Mouse (Mus musculus) urinary bladder, postnatal 14 days (tissue): ENCODE data around the gene Gm973.

Experiments
- DNase-seq: peaks from one replicate; pipeline ENCODE4 v3.0.0; 2021; ENCODE audit warnings: low spot score

Gm973 gene

DNA sequence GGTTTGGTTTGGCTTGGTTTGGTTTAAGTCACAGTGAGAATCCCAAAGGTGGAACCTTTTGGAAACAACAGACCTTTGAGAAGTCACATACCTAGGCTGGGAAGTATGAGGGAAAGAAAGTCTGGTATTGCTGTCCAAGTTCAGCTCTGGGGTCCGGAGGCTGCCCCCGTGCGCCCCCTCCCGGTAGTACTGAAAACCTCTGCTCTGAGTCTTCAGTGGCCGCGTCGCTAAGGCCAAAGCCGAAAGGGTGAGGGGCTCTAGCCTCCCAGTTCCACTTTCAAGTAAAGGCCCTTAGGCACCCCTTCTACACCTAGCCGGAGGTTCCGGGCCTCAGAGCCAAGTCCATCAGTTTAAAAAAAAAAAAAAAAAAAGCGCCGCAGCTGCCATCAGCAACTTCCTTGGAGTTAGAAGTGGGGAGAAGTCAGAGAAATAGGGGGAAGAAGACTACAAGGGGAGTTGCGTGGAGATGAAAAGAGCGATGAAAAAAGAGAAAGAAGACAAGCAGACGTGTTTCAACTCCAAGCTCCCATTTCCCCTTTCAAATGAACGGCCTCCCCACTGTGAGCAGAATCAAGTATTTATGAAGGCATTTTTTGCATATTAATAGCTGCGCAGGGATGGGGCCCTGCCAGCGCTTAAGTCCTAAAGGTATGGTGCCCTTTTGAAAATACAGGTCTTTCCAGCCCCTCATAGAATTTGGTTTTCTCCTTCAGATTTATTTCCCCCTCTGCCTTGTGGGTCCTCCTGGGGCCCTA is 68.8 kb downstream of the Gm973 start:
- peak; percentile 75 for DNase-seq

DNA sequence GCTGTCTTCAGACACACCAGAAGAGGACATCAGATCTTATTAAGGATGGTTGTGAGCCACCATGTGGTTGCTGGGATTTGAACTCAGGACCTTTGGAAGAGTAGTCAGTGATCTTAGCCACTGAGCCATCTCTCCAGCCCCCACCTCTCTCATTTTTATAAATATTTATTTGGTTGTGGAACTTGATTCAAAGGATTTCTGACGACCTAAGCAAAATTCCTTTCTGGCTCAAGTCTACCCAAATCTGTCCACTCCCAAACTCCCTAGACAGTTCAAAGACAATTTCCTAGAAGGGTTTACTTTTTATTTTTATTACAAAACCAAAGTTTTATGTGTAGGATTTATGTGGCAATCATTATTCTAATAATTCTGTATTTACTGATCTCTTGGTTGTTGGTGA is 73.2 kb downstream of the Gm973 start:
- DNase-seq: no peak

DNA sequence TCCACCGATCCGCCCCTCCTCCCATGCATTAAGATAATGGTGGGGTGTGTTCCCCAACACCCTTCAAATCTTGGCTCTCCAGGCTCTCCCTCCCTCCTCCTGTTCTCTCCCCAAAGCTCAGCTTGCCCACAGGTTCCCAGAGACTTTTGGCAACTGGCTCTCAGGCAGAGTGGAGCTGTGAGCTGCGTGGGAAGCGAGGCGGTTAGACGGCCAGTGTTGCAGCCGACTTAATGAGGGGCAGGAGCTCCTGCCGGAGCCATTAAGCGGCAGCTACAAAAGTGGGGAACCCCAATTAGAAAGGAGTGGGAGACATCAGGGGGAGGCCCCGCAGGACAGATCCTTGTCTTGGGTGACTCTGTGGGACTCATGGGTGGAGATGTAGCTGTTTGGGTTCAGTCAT is 76.3 kb downstream of the Gm973 start:
- peak; percentile 7 for DNase-seq

DNA sequence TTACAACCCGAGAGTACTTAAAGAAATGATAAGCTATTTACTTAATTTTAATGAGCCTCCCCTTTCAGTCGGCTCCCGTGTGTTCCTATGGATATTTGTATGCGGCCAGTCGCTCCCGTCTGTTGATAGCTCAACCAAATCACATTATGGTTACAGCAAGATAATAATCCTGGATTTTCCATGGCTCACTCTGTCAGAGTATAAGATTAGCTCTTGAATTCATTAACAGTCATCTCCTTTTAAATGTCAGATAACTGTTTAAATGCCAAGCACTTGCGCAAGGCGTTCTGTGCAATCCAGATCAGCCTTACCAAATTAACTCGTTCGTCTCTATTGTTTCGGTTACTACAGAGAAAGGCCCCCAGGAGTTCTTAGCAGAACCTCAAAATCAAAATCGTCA is 76.8 kb downstream of the Gm973 start:
- no peak for DNase-seq

DNA sequence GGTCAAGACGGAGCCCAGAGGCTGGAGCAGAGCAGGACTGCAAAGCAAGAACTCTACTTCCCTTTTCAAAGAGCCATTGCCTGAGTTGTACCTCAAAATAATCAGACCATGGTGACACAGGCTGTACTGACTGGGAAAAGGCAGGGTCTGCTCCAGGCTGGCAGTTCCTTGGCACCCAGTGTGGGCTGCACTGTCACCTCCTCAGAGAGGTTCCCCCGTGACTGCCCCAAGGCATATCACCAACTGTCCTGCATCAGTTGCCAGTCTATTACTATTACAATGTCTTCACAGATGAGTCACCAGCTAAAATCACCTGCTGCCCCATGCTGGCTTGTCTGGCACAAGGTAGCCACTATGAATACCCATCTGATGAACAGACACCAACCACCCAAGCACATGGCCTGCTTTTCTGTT is 77.6 kb downstream of the Gm973 start:
- no peak for DNase-seq

DNA sequence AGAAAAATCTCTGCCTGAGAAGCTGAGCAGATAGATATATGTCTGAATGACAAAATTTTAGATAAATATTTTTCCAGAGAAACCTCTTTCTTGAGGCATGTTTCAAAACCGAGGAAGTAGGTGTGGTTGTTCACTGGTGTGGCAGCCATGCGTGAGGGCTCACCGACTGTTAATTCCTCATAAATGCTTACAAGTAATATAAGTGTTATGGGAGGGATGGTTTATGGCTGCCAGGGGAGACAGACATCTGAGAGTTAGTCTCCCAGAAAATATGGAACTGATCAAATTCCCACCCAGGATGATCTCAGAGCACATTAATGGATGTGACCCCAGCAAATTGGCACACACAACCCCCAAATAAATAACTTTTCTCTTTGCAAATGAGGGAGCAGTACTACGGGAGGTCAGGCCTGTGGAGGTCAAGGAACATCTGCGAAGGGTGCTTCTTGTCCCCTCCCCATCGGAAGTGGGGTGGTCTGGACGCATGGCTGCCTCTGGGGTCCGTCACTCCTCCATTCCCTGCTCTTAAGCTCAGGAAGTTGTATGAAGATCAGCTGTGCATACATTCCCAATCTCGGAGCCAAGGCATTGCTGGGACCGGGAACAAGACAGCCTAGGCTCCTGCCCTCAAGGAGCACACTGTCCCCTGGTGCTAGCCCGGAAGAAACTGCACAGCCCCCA is 78.7 kb downstream of the Gm973 start:
- no peak for DNase-seq

GRCm38 (mm10) chr1:59595609-59596008 is 79.5 kb downstream of the Gm973 start:
- DNase-seq: no peak

DNA sequence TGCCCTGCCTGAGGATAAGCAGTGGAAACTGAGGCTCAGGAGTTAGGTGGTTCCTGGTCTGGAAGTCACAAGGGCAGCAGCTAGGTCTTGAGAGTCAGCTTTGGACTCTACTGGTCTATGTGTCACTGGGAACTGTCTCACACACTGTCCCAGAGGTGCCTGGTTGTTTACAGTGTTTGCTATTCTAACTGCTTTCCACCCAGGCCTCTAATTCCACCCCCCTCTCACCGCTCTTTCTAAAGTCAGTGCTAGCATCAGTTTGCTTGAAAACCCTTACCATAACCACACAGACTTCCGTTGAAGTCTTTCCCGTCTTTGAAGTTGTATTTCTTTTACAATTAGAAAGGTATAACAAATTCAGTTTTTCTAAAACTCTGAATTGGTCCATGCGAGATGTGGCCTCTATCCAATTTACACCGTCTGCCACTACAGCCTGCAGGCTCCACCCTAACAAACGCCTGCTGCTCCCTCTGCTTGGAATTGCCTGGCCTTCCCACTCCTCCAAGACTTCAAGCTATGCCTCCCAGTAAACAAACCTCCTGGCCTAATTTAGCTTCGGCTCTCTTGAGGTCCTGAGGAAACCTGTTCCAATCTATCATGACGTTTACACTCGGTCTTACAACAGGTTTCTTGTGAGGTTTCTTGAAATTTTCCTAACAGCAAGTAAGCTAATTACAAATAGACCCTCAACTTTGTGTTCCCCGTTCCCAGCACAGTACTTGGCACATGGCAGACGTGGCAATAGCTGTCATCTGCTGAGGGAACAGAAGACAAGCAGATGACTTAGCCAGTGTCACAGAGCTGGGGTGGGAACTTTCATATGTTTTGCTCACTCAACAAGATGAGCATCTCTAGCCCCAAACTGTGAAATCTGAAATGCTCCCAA is 86.7 kb downstream of the Gm973 start:
- no peak for DNase-seq

DNA sequence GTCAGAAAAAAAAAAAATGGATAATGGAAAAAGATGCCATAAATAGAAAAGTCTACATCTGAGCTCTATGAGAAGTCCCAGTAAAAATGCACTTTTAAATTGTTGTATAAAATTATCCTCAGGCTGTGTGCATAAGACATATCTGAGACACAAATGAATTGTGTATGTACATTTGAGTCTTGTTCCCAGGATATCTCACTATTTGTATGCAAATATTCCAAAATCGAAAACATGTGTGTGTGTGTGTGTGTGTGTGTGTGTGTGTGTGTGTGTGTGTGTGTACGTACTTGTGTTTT is 87.3 kb downstream of the Gm973 start:
- DNase-seq: no peak

GRCm38 (mm10) chr1:59603893-59604292 is 87.8 kb downstream of the Gm973 start:
- DNase-seq: no peak

GRCm38 (mm10) chr1:59606479-59606878 is 90.4 kb downstream of the Gm973 start:
- no peak for DNase-seq

DNA sequence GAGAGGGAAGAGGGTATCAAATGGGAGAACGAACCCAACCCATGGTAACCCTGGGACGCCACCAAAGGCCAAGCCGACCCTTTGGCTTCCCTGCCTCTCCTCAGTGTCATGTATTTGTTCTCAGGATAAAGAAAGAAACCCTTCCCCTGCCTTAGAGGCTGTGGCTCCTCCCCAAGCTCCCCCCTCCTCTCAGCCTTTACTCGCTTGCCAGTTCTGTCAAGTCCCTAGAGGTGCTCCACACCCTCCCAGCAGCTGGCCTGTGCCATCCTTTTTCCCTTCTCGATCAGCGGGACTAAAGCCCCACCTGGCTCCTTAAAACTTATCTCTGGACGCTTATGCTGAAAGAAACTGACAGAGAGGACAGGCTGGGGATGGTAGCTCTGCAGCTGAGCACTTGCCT is 91.0 kb downstream of the Gm973 start:
- DNase-seq: no peak

- no peak for DNase-seq
Measured at GRCm38 (mm10) chr1:59608125-59608762, 92.2 kb downstream of the Gm973 start.

- DNase-seq: no peak
Measured at GRCm38 (mm10) chr1:59608920-59609319, 92.9 kb downstream of the Gm973 start.

DNA sequence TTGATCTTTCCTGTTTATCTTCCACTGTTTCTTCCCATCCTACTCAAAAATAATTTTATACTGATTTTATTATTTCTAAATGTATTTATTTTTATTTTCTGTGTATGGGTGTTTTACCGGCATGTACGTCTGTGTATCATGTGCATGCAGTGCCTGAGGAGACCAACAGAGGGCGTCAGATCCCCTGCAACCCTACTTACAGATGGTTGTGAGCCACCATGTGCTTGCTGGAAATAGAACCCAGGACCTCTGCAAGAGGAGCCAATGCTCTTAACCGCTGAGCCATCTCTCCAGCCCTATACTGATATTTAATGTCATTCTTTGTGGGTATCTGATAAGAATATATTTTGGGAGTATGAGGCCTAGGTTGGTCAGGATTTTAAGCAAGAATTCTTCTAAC is 93.4 kb downstream of the Gm973 start:
- DNase-seq: no peak

DNA sequence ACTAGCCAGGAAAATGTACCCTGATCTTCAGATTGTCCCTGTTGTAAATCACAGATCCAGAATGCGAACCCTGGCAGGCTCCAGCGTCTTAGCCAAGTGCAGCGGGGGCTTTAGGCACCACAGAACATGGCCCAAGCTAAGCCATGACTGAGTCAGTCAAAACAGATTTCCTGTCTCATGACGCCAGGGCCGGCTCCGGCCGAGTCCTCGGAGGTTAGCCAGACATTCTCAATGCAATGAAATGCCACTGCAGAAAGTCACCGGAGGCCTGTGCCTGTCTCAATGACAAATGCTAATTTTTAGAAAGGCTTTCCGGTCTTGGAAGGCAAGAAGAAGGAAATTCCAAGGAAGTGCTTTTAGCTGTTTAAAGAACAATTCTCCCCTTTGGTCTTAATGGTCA is 93.8 kb downstream of the Gm973 start:
- no peak for DNase-seq

- DNase-seq: no peak
Measured at GRCm38 (mm10) chr1:59610929-59611328, 94.9 kb downstream of the Gm973 start.

GRCm38 (mm10) chr1:59613795-59614194 is 97.7 kb downstream of the Gm973 start:
- peak; percentile 68 for DNase-seq

- DNase-seq: no peak
Measured at GRCm38 (mm10) chr1:59615021-59615420, 99.0 kb downstream of the Gm973 start.

GRCm38 (mm10) chr1:59619201-59619600 is 103.1 kb downstream of the Gm973 start:
- DNase-seq: no peak

- DNase-seq: peak; percentile 73
Measured at GRCm38 (mm10) chr1:59623325-59624017, 107.4 kb downstream of the Gm973 start.

DNA sequence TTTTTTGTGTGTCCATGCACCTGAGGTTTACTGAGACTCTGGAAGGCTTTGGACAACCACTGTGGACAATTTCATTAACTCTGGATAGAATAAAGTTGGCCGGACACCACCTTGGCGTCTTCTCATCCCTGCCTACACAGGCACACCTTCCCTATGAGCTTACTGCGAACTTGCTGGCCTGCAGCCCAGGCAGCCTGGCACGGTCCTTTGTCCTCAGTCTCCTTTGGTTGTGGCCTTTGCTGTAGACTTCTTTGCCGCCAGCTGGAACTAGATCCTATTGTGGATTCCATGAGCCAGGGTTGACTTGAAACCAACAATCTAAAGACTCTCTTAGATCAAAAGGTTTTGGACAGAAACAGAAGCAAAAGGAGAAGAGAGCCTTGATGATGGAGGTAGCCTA is 109.3 kb downstream of the Gm973 start:
- no peak for DNase-seq
